Mouse (Mus musculus) mouse embryonic stem cell (cell line): ENCODE results near the gene Pex5.
"Not testable (repeated sequence)": the region's sequence is repeated elsewhere in the genome, so short reads cannot be mapped to it uniquely, and the experiment has no call there.

ENCODE experiments used
- in situ Hi-C, 2 experiments: fragments of 300-500 bp; cut with MboI; formaldehyde crosslinking; loops; 1 replicate in 1 of 2; 3 replicates in 1 of 2; pipeline ENCODE4 v1.14.3; 2019 to 2020; ENCODE audit warnings: low sequenced_read_pairs in 2 of 2, low pct_unique_long_range_greater_than_20kb in 1 of 2, mixed read lengths in 1 of 2; ENCODE audit not compliant: unreplicated experiment in 1 of 2

Pex5 gene

GRCm38 (mm10) chr6:124430379-124430778 is 15.5 kb upstream of the Pex5 start:
- in situ Hi-C loops: no loop called here

- in situ Hi-C loops: no loop called here
Measured at GRCm38 (mm10) chr6:124427791-124428576, 13.1 kb upstream of the Pex5 start.

- in situ Hi-C loops: no loop called here
Measured at GRCm38 (mm10) chr6:124427289-124427688, 12.4 kb upstream of the Pex5 start.

- in situ Hi-C loops: no loop called here
Measured at GRCm38 (mm10) chr6:124426604-124427003, 11.7 kb upstream of the Pex5 start.

GRCm38 (mm10) chr6:124425523-124425922 is 10.7 kb upstream of the Pex5 start:
- in situ Hi-C loops: no loop called here

GRCm38 (mm10) chr6:124425042-124425441 is 10.2 kb upstream of the Pex5 start:
- in situ Hi-C loops: not testable (repeated sequence)

GRCm38 (mm10) chr6:124424068-124424498 is 9.2 kb upstream of the Pex5 start:
- in situ Hi-C loops: no loop called here

GRCm38 (mm10) chr6:124418686-124419085 is 3.8 kb upstream of the Pex5 start:
- in situ Hi-C loops: no loop called here

GRCm38 (mm10) chr6:124415347-124416088 is 651 bp upstream of the Pex5 start:
- in situ Hi-C loops: no loop called here

GRCm38 (mm10) chr6:124414150-124414926 is 529 bp downstream of the Pex5 start:
- in situ Hi-C loops: no loop called here

GRCm38 (mm10) chr6:124413770-124414149 is 1.1 kb downstream of the Pex5 start:
- in situ Hi-C loops: no loop called here

- in situ Hi-C loops: no loop called here
Measured at GRCm38 (mm10) chr6:124408355-124408754, 6.5 kb downstream of the Pex5 start.

- in situ Hi-C loops: no loop called here
Measured at GRCm38 (mm10) chr6:124407180-124407579, 7.7 kb downstream of the Pex5 start.

- in situ Hi-C loops: no loop called here
Measured at GRCm38 (mm10) chr6:124406326-124406725, 8.5 kb downstream of the Pex5 start.

GRCm38 (mm10) chr6:124399738-124400137 is 15.1 kb downstream of the Pex5 start:
- in situ Hi-C loops: no loop called here

- in situ Hi-C loops: not testable (repeated sequence)
Measured at GRCm38 (mm10) chr6:124394991-124395390, 19.9 kb downstream of the Pex5 start.

GRCm38 (mm10) chr6:124380142-124380541 is 34.7 kb downstream of the Pex5 start:
- in situ Hi-C loops: no loop called here

- in situ Hi-C loops: loop anchor here in 1 of 2 experiments (5.0 kb wide), 1 partner anchor 117 kb away; no protein-coding TSS in a partner anchor
Measured at GRCm38 (mm10) chr6:124379331-124379730, 35.5 kb downstream of the Pex5 start.
